Mouse (Mus musculus) hindbrain, embryonic 13.5 days (tissue): ENCODE results near the gene Sirt6. TPM values are rescaled to one million over a fixed set of nuclear protein-coding genes. Genes with fewer than 3 reads are reported as not detected.

Source experiments
- ATAC-seq: fragments of 200-750 bp; cut with Nextera tagmentation; 2 replicates; pipeline ENCODE4 v1.8.0; 2017; ENCODE audit warnings: moderate TSS enrichment; ENCODE audit not compliant: low FRiP score
- H3K27ac ChIP-seq: fragments of 300-500 bp; sonication (generic); 2 replicates; pipeline ENCODE4 v1.5.1; 2015; ENCODE audit warnings: inconsistent platforms, mild to moderate bottlenecking, moderate library complexity
- H3K27me3 ChIP-seq: fragments of 300-500 bp; sonication (generic); 2 replicates; pipeline ENCODE4 v1.6.1; 2015; ENCODE audit warnings: mild to moderate bottlenecking, inconsistent platforms
- H3K36me3 ChIP-seq: fragments of 300-500 bp; sonication (generic); 2 replicates; pipeline ENCODE4 v1.6.1; 2015; ENCODE audit warnings: mild to moderate bottlenecking, inconsistent platforms
- H3K4me1 ChIP-seq: fragments of 300-500 bp; sonication (generic); replicated peaks from 2 replicates; pipeline ENCODE4 v1.6.1; 2015; ENCODE audit warnings: inconsistent platforms
- H3K4me2 ChIP-seq: fragments of 300-500 bp; sonication (generic); 2 replicates; pipeline ENCODE4 v1.6.1; 2015; ENCODE audit warnings: inconsistent platforms, mild to moderate bottlenecking, moderate library complexity
- H3K4me3 ChIP-seq: fragments of 300-500 bp; sonication (generic); 2 replicates; pipeline ENCODE4 v1.5.1; 2015; ENCODE audit warnings: mild to moderate bottlenecking, inconsistent platforms
- H3K9ac ChIP-seq: fragments of 300-500 bp; sonication (generic); 2 replicates; pipeline ENCODE4 v1.6.1; 2015; ENCODE audit warnings: mild to moderate bottlenecking, inconsistent platforms
- H3K9me3 ChIP-seq: fragments of 300-500 bp; sonication (generic); 2 replicates; pipeline ENCODE4 v1.6.1; 2016; ENCODE audit warnings: inconsistent platforms
- WGBS: fragments of 180-500 bp; shearing (Covaris S2); methylation state at CpG from one replicate; pipeline ENCODE4 v1.1.7; 2015; 5-methylcytosine and 5-hydroxymethylcytosine counted together
- polyA plus RNA-seq: library from polyadenylated mRNA; unstranded; fragments of >200 nt; fragmentation: Nextera tagmentation; extraction: Ambion mirVana; gene quantifications from 2 replicates; pipeline ENCODE4 v1.2.1, GENCODE M21; 2015

Sirt6 gene
- polyA plus RNA-seq, 1 experiment from 2014 or later, result 57.7 TPM

DNA sequence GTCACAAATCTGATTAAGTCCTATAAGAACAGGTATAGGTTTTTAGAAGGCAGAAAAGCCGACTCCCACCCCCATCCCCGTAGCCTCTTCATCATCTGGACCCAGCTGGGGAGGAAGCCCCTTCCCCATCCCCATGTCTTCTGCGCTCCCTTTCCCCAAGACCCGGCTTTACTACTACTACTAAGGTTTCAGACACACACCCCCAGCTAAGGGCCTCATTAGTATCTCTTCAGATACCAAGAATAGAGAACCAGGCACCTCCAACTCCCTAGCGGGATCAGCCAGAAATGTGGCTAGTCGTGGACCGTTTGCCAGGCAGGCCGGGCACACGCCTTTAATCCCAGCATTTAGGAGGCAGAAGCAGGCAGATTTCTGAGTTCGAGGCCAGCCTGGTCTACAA, 27.5 kb downstream of the Sirt6 start:
- Histone ChIP-seq H3K4me3 (no peak overlapping the region), H3K9me3 (no peaks in the 10 kb centered on the region), H3K27me3 (peaks cover 58% of the 10 kb centered on the region), H3K36me3 (no peaks in the 10 kb centered on the region), H3K4me2 (no peak overlapping the region), H3K27ac (no peak overlapping the region), H3K4me1 (peaks cover 58% of the 10 kb centered on the region), H3K9ac (no peak overlapping the region)
- ATAC-seq, result no peak
- WGBS, result 53% methylated on average over 10 of the region's 10 CpGs

DNA sequence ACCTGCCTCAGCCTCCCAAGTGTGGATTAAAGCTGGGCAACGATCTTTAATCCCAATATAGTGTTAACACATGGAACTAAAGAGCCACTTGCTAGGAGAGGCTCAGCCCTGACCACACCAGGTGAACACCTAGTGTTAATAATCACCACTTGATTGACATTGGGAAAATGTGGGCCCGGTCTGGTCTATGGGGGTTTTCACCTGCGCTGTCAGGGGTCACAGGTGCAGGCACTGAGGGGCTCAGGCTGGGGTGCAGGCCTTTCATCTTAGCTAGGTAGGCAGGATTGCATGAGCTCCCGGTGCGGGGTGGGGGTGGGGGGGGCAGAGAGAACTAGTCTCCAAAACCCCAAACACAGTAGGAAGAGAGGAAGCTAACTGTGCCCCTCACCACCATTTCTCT, 28.0 kb downstream of the Sirt6 start:
- Histone ChIP-seq H3K27ac (no peak overlapping the region), H3K4me3 (no peak overlapping the region), H3K36me3 (no peaks in the 10 kb centered on the region), H3K9me3 (no peaks in the 10 kb centered on the region), H3K4me1 (peaks cover 57% of the 10 kb centered on the region), H3K27me3 (peaks cover 63% of the 10 kb centered on the region), H3K9ac (no peak overlapping the region), H3K4me2 (no peak overlapping the region)
- no peak for ATAC-seq
- WGBS, result 77% methylated on average over 5 of the region's 5 CpGs

DNA sequence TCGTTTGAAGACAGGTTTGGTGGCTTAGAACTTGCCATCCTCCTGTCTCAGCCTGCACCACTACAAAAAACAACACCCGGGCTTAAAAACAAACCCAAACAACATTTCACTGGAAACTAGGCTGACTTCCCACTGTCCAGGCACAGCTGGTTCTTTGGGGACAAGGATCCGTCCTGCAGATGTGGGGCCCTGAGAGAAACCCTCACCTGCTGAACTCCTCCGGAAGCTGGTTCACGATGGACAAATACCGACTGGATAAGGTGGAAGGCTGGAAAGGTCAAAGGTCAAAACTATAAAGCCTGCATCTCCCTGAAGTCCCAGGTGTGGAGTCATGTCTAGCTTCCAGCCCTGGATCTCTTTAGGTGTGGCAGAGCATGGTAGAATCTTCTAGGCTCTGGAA, 28.7 kb downstream of the Sirt6 start:
- no peak for ATAC-seq
- peaks cover 67% of the 10 kb centered on the region for H3K27me3 ChIP-seq
- H3K9me3 ChIP-seq, result no peaks in the 10 kb centered on the region
- no peak overlapping the region for H3K4me3 ChIP-seq
- peaks cover 57% of the 10 kb centered on the region for H3K4me1 ChIP-seq
- WGBS, result 59% methylated on average over 6 of the region's 6 CpGs
- no peak overlapping the region for H3K27ac ChIP-seq
- H3K9ac ChIP-seq, result no peak overlapping the region
- no peaks in the 10 kb centered on the region for H3K36me3 ChIP-seq
- H3K4me2 ChIP-seq, result no peak overlapping the region

DNA sequence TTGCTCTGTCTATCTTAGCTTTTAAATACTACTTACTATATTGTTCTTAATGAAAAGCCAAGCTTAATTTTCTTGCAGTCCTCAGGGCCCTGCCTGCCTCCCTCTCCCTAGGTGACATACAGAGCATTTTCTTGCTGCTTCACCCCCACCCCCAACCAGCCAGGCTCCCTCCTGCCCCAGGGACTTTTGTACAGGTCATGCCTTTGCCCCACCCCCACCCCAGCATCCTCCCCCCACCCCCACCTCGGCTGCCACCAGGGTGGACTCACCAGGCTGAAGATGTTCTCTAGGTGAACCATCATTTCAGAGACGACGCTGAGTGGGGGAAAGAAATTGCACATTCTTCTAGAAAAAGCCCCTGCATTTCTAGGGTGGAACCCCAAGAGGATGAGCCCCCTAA, 29.3 kb downstream of the Sirt6 start:
- no peaks in the 10 kb centered on the region for H3K36me3 ChIP-seq
- no peak for ATAC-seq
- H3K4me1 ChIP-seq, result peaks cover 57% of the 10 kb centered on the region
- H3K9ac ChIP-seq, result no peak overlapping the region
- H3K9me3 ChIP-seq, result no peaks in the 10 kb centered on the region
- H3K4me2 ChIP-seq, result no peak overlapping the region
- H3K27me3 ChIP-seq, result peaks cover 72% of the 10 kb centered on the region
- no peak overlapping the region for H3K27ac ChIP-seq
- H3K4me3 ChIP-seq, result no peak overlapping the region
- WGBS, result 37% methylated on average over 3 of the region's 3 CpGs

DNA sequence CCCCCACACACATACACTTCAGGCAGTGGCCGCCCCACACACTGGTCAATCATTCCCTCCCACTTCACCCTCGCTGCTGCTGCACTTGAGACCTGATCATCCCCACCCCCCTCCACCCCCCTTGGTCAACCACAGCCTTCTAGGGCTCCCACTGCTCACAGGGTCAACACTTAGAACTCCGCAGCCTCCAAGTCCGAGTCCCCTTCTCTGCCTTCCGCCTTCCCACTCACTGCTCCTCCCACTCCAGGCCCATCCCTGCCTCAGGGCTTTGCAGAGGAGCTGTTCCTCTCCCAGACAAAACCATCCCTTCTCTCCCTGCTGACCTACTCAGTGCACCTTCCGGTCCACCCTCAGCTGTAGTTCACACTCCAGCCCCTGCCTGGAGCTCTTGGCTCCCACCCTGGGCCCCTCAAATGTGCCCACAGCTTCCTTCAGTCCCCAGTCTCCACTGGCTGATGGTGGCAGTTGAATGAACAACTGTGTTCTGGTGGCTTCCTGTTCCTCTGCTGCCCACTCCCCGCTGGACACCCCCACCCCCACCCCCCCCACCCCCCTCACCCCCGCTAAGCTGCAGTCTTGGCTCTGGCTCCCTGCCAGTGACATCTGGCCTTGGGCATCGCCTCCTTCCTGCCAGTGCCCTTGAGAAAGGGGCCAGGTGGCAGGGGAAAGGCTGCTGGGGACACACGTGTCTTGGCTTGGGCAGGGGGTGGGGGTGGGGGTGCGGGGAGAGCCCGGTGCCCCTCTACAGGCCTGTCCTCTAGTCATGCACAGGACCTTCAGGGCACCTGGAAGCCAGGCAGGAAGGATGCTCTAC, 30.3 kb downstream of the Sirt6 start:
- peak overlapping the region; percentile 49; the same call in 1 of the 2 replicates for H3K9ac ChIP-seq
- peak overlapping the region; percentile 40 for H3K4me2 ChIP-seq
- peaks cover 80% of the 10 kb centered on the region for H3K27me3 ChIP-seq
- no peaks in the 10 kb centered on the region for H3K36me3 ChIP-seq
- WGBS, result 1% methylated on average over 12 of the region's 12 CpGs
- peaks cover 50% of the 10 kb centered on the region for H3K4me1 ChIP-seq
- no peaks in the 10 kb centered on the region for H3K9me3 ChIP-seq
- H3K4me3 ChIP-seq, result no peak overlapping the region
- peak overlapping the region; percentile 73 for H3K27ac ChIP-seq
- peak; percentile 26 for ATAC-seq

DNA sequence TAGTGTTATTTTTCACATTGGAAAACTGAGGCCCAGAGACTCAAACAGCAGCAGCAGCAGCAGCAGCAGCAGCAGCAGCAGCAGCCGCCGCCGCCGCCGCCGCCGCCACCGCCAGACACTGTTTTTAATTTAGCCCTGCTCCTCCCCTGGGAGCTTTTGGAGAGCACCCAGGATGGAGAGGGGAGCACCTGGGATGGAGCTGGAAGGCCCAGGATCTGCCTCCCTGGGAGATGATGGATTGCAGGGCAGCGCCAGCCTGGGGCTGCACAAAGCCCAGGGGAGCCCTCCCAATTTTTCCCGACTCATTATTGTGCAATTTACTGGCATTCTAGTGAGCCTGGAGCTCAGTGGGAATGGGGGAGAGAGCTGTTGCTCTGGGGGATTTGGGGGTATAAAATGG, 31.0 kb downstream of the Sirt6 start:
- Histone ChIP-seq H3K27ac (peak overlapping the region; percentile 73), H3K36me3 (no peaks in the 10 kb centered on the region), H3K4me3 (0 out of 2 replicates have a peak overlapping the region, but pooled peaks have one; percentile 7), H3K9ac (peak overlapping the region; percentile 49; the same call in 1 of the 2 replicates), H3K27me3 (peaks cover 80% of the 10 kb centered on the region), H3K4me1 (peaks cover 45% of the 10 kb centered on the region), H3K9me3 (no peaks in the 10 kb centered on the region), H3K4me2 (peak overlapping the region; percentile 40)
- 2% methylated on average over 10 of the region's 10 CpGs for WGBS
- ATAC-seq, result no peak; the same call in 1 of the 2 replicates

DNA sequence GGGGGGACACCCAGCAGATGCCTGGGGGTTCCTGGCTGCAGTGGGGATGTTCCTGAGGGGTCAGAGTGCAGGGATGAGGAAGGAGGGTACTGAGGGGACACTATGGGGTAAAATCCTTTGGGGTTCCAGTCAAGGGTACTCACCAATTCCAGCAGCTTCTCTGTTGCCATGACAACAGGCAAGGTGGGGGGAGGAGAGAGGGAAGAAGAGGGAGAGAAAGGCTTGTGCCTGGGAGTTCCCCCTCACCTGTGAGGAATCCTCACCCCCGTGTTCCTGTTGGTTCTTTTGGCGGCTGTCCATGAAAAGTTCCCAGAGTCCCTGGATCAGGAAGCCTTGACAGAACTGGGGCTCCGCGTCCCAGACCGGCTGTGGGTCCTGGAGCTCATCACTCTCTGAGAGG, 32.0 kb downstream of the Sirt6 start:
- H3K9ac ChIP-seq, result no peak overlapping the region
- no peak for ATAC-seq

DNA sequence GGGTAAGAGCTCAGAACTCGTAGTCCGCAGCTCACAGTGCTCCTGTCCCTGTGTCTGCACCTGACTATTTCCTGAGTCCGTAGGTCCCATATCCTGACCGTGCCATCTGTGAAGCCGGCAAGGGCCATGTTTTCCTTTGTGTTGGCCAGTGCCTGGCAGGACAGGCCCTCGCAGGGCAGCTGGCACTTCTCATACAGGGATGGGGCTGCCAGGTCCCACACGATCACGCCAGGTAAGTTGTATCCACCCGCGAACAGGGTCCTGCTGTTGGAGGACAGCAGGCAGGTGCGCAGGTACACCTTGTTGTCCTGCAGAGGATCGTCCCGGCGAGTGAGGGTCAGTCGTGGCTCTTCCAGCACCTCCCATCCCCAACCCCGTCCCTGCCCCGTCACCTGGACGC, 33.7 kb downstream of the Sirt6 start:
- Histone ChIP-seq H3K4me2 (no peak overlapping the region), H3K4me3 (no peak overlapping the region), H3K36me3 (no peaks in the 10 kb centered on the region; the same call in 1 of the 2 replicates), H3K4me1 (peaks cover 34% of the 10 kb centered on the region), H3K27me3 (peaks cover 86% of the 10 kb centered on the region), H3K27ac (no peak overlapping the region), H3K9me3 (no peaks in the 10 kb centered on the region), H3K9ac (no peak overlapping the region)
- ATAC-seq, result no peak
- 84% methylated on average over 18 of the region's 18 CpGs for WGBS

More for the DNA sequence above, 32.0 kb downstream of the Sirt6 start:
- no peak overlapping the region for H3K4me3 ChIP-seq
- H3K27ac ChIP-seq, result no peak overlapping the region
- peaks cover 86% of the 10 kb centered on the region for H3K27me3 ChIP-seq
- peaks cover 36% of the 10 kb centered on the region for H3K4me1 ChIP-seq
- H3K36me3 ChIP-seq, result no peaks in the 10 kb centered on the region
- WGBS, result 45% methylated on average over 5 of the region's 5 CpGs
- 0 out of 2 replicates have a peak overlapping the region, but pooled peaks have one; percentile 40 for H3K4me2 ChIP-seq
- no peaks in the 10 kb centered on the region for H3K9me3 ChIP-seq

DNA sequence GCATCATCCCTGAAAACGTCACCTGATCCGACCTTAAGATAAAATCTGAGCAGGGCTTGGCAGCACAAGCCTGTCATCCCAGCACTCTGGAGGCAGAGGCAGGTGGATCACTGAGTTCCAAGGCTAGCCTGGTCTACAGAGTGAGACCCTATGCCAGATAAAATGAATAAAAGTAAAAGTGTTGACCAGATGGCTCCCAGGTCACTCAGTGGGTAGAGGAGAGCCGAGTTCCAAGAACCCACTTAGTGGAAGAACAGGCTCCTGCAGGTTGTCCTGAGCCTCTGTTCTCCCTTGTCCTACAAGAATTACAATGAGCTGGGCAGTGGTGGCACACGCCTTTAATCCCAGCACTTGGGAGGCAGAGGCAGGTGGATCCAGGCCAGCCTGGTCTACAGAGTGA, 34.4 kb downstream of the Sirt6 start:
- Histone ChIP-seq H3K4me2 (no peak overlapping the region), H3K27ac (no peak overlapping the region), H3K27me3 (peaks cover 87% of the 10 kb centered on the region), H3K9ac (no peak overlapping the region), H3K4me3 (no peak overlapping the region), H3K36me3 (peaks cover 5% of the 10 kb centered on the region), H3K4me1 (peaks cover 34% of the 10 kb centered on the region), H3K9me3 (no peaks in the 10 kb centered on the region)
- 76% methylated on average over 4 of the region's 4 CpGs for WGBS
- no peak for ATAC-seq

DNA sequence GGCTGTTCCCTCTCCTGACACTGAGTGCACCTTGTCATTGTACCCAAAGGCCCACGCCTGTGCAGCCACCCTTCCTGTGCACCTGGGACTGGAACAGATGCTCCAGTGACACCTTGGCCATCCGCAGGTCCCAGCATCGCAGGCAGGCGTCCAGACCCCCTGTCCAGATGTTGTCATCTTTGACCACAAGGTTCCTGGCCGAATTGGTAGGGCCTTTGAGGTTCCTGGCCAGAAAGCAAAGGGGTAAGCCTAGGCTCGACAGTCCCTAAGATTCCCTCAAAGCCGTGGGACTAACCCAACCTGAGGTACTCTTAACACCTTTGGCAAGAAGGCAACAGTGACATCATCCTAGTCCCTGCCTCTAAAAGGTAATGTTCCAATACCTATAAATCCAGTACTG, 35.0 kb downstream of the Sirt6 start:
- H3K27me3 ChIP-seq, result peaks cover 87% of the 10 kb centered on the region
- no peak overlapping the region for H3K4me2 ChIP-seq
- H3K4me3 ChIP-seq, result no peak overlapping the region
- peaks cover 28% of the 10 kb centered on the region for H3K4me1 ChIP-seq
- peaks cover 10% of the 10 kb centered on the region for H3K36me3 ChIP-seq
- ATAC-seq, result no peak
- H3K9ac ChIP-seq, result no peak overlapping the region
- 78% methylated on average over 7 of the region's 7 CpGs for WGBS
- no peak overlapping the region for H3K27ac ChIP-seq
- no peaks in the 10 kb centered on the region for H3K9me3 ChIP-seq

DNA sequence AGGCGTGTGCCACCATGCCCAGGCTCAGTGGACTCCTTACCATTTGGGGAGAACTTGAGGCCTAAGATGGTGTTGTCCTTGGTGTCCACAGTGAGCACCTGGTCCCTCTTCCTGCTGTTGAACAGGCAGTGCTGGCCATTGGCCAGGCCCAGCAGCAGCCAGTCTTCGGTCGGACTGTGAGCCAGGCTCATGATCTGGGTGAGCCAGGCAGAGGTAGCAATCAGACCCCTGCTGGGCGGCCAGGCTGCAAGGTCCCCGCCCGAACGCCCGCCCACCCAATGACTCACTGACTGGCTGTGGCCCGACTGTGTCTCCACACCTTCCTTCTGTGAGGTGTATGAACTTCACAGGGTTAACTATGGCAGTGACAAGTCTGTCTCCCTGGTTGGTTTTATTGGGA, 35.8 kb downstream of the Sirt6 start:
- H3K27ac ChIP-seq, result no peak overlapping the region

DNA sequence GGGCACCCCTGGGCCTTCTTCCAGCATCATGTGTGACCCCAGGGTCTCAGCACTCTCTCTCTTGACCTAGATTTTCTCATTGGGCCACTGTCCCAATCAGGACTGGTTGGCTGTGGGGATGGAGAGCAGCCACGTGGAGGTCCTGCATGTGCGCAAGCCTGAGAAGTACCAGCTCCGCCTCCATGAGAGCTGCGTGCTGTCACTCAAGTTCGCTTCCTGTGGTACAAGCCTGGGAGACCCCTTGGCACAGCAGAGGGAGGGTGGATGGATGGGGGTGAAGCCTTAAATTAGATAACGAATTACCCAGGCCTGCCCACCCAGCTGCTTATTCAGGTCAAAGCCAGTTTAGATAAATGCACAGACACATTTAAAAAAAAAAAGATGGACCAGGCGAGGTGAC, 38.9 kb downstream of the Sirt6 start:
- Histone ChIP-seq H3K4me2 (no peak overlapping the region), H3K27me3 (peaks cover 100% of the 10 kb centered on the region), H3K9me3 (no peaks in the 10 kb centered on the region), H3K9ac (no peak overlapping the region), H3K4me3 (no peak overlapping the region), H3K27ac (no peak overlapping the region), H3K36me3 (peaks cover 22% of the 10 kb centered on the region), H3K4me1 (no peaks in the 10 kb centered on the region)
- WGBS, result 66% methylated on average over 7 of the region's 7 CpGs
- ATAC-seq, result no peak

More for the DNA sequence above, 35.8 kb downstream of the Sirt6 start:
- ATAC-seq, result no peak
- Histone ChIP-seq H3K27me3 (peaks cover 94% of the 10 kb centered on the region), H3K4me2 (no peak overlapping the region), H3K9ac (no peak overlapping the region), H3K9me3 (no peaks in the 10 kb centered on the region), H3K4me3 (no peak overlapping the region), H3K36me3 (peaks cover 16% of the 10 kb centered on the region), H3K4me1 (peaks cover 20% of the 10 kb centered on the region)
- 64% methylated on average over 9 of the region's 9 CpGs for WGBS

DNA sequence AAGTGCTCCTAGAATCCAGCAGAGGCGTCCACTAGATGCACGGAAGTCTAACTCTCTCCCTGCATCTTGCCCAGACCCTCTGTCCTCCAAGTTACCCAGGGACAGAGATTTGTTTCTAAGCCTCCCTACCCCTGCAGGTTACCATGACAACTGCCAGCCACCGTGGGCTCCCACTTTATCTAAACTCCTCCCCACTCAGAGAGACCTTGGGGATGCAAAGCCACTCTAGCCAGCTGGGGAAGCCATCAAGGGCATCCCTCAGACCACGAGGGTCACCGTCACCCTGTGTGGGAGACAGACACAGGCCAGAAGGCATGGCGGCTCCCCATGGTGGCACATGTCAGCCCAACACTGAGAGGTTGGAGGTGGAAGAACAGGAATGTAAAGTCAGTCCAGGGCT, 44.2 kb downstream of the Sirt6 start:
- peaks cover 18% of the 10 kb centered on the region for H3K36me3 ChIP-seq
- ATAC-seq, result no peak
- H3K4me3 ChIP-seq, result no peak overlapping the region
- H3K27ac ChIP-seq, result no peak overlapping the region
- no peaks in the 10 kb centered on the region for H3K9me3 ChIP-seq
- no peak overlapping the region for H3K4me2 ChIP-seq
- H3K27me3 ChIP-seq, result peaks cover 98% of the 10 kb centered on the region
- WGBS, result 37% methylated on average over 6 of the region's 6 CpGs
- no peak overlapping the region for H3K9ac ChIP-seq
- peaks cover 29% of the 10 kb centered on the region for H3K4me1 ChIP-seq
